Mouse (Mus musculus): ENCODE data around the gene Pdhb. TPM values are rescaled to one million over a fixed set of nuclear protein-coding genes. Genes with fewer than 3 reads are reported as not detected.

Gene Pdhb
- polyA plus RNA-seq, 1 experiment: 127 TPM

- Histone ChIP-seq H3K79me2 (ENCODE audit: control insufficient read depth, insufficient read depth) (no peaks in the 10 kb centered on the region), H3K36me3 (ENCODE audit: control insufficient read depth, insufficient read depth) (no peaks in the 10 kb centered on the region), H3ac (ENCODE audit: control insufficient read depth, insufficient read length, low read depth) (no peak overlapping the region), H3K79me3 (ENCODE audit: low read depth) (no peaks in the 10 kb centered on the region), H3K27me3 (ENCODE audit: control insufficient read depth, insufficient read depth, insufficient read length) (no peaks in the 10 kb centered on the region), H3K4me3 (ENCODE audit: insufficient read depth, poor library complexity, severe bottlenecking) (no peak overlapping the region)
- TF ChIP-seq FOSL1 (IDR thresholded peaks at IDR 0.05; ENCODE audit: insufficient read depth, low read length, poor library complexity, severe bottlenecking) (no peak), CTCF (IDR thresholded peaks at IDR 0.05; ENCODE audit: control insufficient read depth, insufficient read depth, insufficient read length) (no peak), MYOD1 (IDR thresholded peaks at IDR 0.05; ENCODE audit: control insufficient read depth, insufficient read length, low read depth) (no peak), CEBPB (IDR thresholded peaks at IDR 0.05; ENCODE audit: low read depth) (no peak), USF1 (IDR thresholded peaks at IDR 0.05; ENCODE audit: low read depth) (no peak)
Observed at GRCm38 (mm10) chr14:8148842-8149241, 24.0 kb downstream of the Pdhb start.

GRCm38 (mm10) chr14:8146611-8147223 lies 26.1 kb downstream of the Pdhb start:
- no peaks in the 10 kb centered on the region for H3K27me3 ChIP-seq (ENCODE audit: control insufficient read depth, insufficient read depth, insufficient read length)
- H3ac ChIP-seq (ENCODE audit: control insufficient read depth, insufficient read length, low read depth): no peak overlapping the region
- TF ChIP-seq MYOD1 (IDR thresholded peaks at IDR 0.05; ENCODE audit: control insufficient read depth, insufficient read length, low read depth): no peak
- TF ChIP-seq FOSL1 (IDR thresholded peaks at IDR 0.05; ENCODE audit: insufficient read depth, low read length, poor library complexity, severe bottlenecking): no peak
- no peak for TF ChIP-seq CTCF (IDR thresholded peaks at IDR 0.05; ENCODE audit: control insufficient read depth, insufficient read depth, insufficient read length)
- no peak for TF ChIP-seq CEBPB (IDR thresholded peaks at IDR 0.05; ENCODE audit: low read depth)
- TF ChIP-seq MAX (IDR thresholded peaks at IDR 0.05): no peak
- no peak for TF ChIP-seq MYOG (IDR thresholded peaks at IDR 0.05; ENCODE audit: control insufficient read depth, extremely low read depth, insufficient read length)
- TF ChIP-seq USF1 (IDR thresholded peaks at IDR 0.05; ENCODE audit: low read depth): no peak
- H3K36me3 ChIP-seq (ENCODE audit: control insufficient read depth, insufficient read depth): peaks cover 7% of the 10 kb centered on the region
- no peak overlapping the region for H3K4me3 ChIP-seq (ENCODE audit: insufficient read depth, poor library complexity, severe bottlenecking)
- no peaks in the 10 kb centered on the region for H3K79me2 ChIP-seq (ENCODE audit: control insufficient read depth, insufficient read depth)
- no peaks in the 10 kb centered on the region for H3K79me3 ChIP-seq (ENCODE audit: low read depth)

- no peak for TF ChIP-seq USF1 (IDR thresholded peaks at IDR 0.05; ENCODE audit: low read depth)
- no peak for TF ChIP-seq MYOD1 (IDR thresholded peaks at IDR 0.05; ENCODE audit: control insufficient read depth, insufficient read length, low read depth)
- no peak for TF ChIP-seq CEBPB (IDR thresholded peaks at IDR 0.05; ENCODE audit: low read depth)
- TF ChIP-seq FOSL1 (IDR thresholded peaks at IDR 0.05; ENCODE audit: insufficient read depth, low read length, poor library complexity, severe bottlenecking): no peak
- TF ChIP-seq MYOG (IDR thresholded peaks at IDR 0.05; ENCODE audit: control insufficient read depth, extremely low read depth, insufficient read length): no peak
- TF ChIP-seq MAX (IDR thresholded peaks at IDR 0.05): no peak
- no peak for TF ChIP-seq CTCF (IDR thresholded peaks at IDR 0.05; ENCODE audit: control insufficient read depth, insufficient read depth, insufficient read length)
- Histone ChIP-seq H3K36me3 (ENCODE audit: control insufficient read depth, insufficient read depth) (peaks cover 10% of the 10 kb centered on the region), H3K27me3 (ENCODE audit: control insufficient read depth, insufficient read depth, insufficient read length) (no peaks in the 10 kb centered on the region), H3K79me3 (ENCODE audit: low read depth) (no peaks in the 10 kb centered on the region), H3K79me2 (ENCODE audit: control insufficient read depth, insufficient read depth) (no peaks in the 10 kb centered on the region), H3K4me3 (ENCODE audit: insufficient read depth, poor library complexity, severe bottlenecking) (no peak overlapping the region), H3ac (ENCODE audit: control insufficient read depth, insufficient read length, low read depth) (no peak overlapping the region)
Observed at GRCm38 (mm10) chr14:8145594-8146558, 26.9 kb downstream of the Pdhb start.

- no peak overlapping the region for H3K4me3 ChIP-seq (ENCODE audit: insufficient read depth, poor library complexity, severe bottlenecking)
- no peaks in the 10 kb centered on the region for H3K79me2 ChIP-seq (ENCODE audit: control insufficient read depth, insufficient read depth)
- H3K27me3 ChIP-seq (ENCODE audit: control insufficient read depth, insufficient read depth, insufficient read length): no peaks in the 10 kb centered on the region
- H3K36me3 ChIP-seq (ENCODE audit: control insufficient read depth, insufficient read depth): peaks cover 39% of the 10 kb centered on the region
- no peak overlapping the region for H3ac ChIP-seq (ENCODE audit: control insufficient read depth, insufficient read length, low read depth)
- TF ChIP-seq CTCF (IDR thresholded peaks at IDR 0.05; ENCODE audit: control insufficient read depth, insufficient read depth, insufficient read length) (no peak), MYOD1 (IDR thresholded peaks at IDR 0.05; ENCODE audit: control insufficient read depth, insufficient read length, low read depth) (no peak), FOSL1 (IDR thresholded peaks at IDR 0.05; ENCODE audit: insufficient read depth, low read length, poor library complexity, severe bottlenecking) (no peak), MAX (IDR thresholded peaks at IDR 0.05) (no peak), CEBPB (IDR thresholded peaks at IDR 0.05; ENCODE audit: low read depth) (no peak), MYOG (IDR thresholded peaks at IDR 0.05; ENCODE audit: control insufficient read depth, extremely low read depth, insufficient read length) (no peak), USF1 (IDR thresholded peaks at IDR 0.05; ENCODE audit: low read depth) (no peak)
- H3K79me3 ChIP-seq (ENCODE audit: low read depth): no peaks in the 10 kb centered on the region
Observed at GRCm38 (mm10) chr14:8141131-8141530, 31.7 kb downstream of the Pdhb start.

GRCm38 (mm10) chr14:8139724-8140710 lies 32.8 kb downstream of the Pdhb start:
- H3K79me2 ChIP-seq (ENCODE audit: control insufficient read depth, insufficient read depth): no peaks in the 10 kb centered on the region
- peaks cover 39% of the 10 kb centered on the region for H3K36me3 ChIP-seq (ENCODE audit: control insufficient read depth, insufficient read depth)
- no peak for TF ChIP-seq MYOG (IDR thresholded peaks at IDR 0.05; ENCODE audit: control insufficient read depth, extremely low read depth, insufficient read length)
- no peak for TF ChIP-seq MAX (IDR thresholded peaks at IDR 0.05)
- no peak for TF ChIP-seq CEBPB (IDR thresholded peaks at IDR 0.05; ENCODE audit: low read depth)
- TF ChIP-seq MYOD1 (IDR thresholded peaks at IDR 0.05; ENCODE audit: control insufficient read depth, insufficient read length, low read depth): no peak
- no peak for TF ChIP-seq FOSL1 (IDR thresholded peaks at IDR 0.05; ENCODE audit: insufficient read depth, low read length, poor library complexity, severe bottlenecking)
- TF ChIP-seq USF1 (IDR thresholded peaks at IDR 0.05; ENCODE audit: low read depth): no peak
- no peak for TF ChIP-seq CTCF (IDR thresholded peaks at IDR 0.05; ENCODE audit: control insufficient read depth, insufficient read depth, insufficient read length)
- H3ac ChIP-seq (ENCODE audit: control insufficient read depth, insufficient read length, low read depth): no peak overlapping the region
- H3K79me3 ChIP-seq (ENCODE audit: low read depth): no peaks in the 10 kb centered on the region
- no peaks in the 10 kb centered on the region for H3K27me3 ChIP-seq (ENCODE audit: control insufficient read depth, insufficient read depth, insufficient read length)
- H3K4me3 ChIP-seq (ENCODE audit: insufficient read depth, poor library complexity, severe bottlenecking): no peak overlapping the region

Data from C2C12 (cell line).